Mouse (Mus musculus) forebrain, embryonic 16.5 days (tissue): ENCODE results near the gene Jarid2. TPM values are rescaled to one million over a fixed set of nuclear protein-coding genes. Genes with fewer than 3 reads are reported as not detected.

ENCODE experiments used
- ATAC-seq: fragments of 200-750 bp; cut with Nextera tagmentation; 2 replicates; pipeline ENCODE4 v1.8.0; 2017; ENCODE audit warnings: mild to moderate bottlenecking, moderate library complexity
- H3K27ac ChIP-seq: fragments of 300-500 bp; sonication (generic); 2 replicates; pipeline ENCODE4 v1.5.1; 2014; ENCODE audit warnings: low read length, control low read depth
- H3K27me3 ChIP-seq: fragments of 300-500 bp; sonication (generic); replicated peaks from 2 replicates; pipeline ENCODE4 v1.6.1; 2014; ENCODE audit warnings: low read length; ENCODE audit not compliant: control insufficient read depth, insufficient read depth
- H3K36me3 ChIP-seq: fragments of 300-500 bp; sonication (generic); 2 replicates; pipeline ENCODE4 v1.6.1; 2014; ENCODE audit not compliant: control insufficient read depth, insufficient read depth
- H3K4me1 ChIP-seq: fragments of 300-500 bp; sonication (generic); replicated peaks from 2 replicates; pipeline ENCODE4 v1.6.1; 2014; ENCODE audit warnings: low read length; ENCODE audit not compliant: control insufficient read depth, insufficient read depth
- H3K4me2 ChIP-seq: fragments of 300-500 bp; sonication (generic); 2 replicates; pipeline ENCODE4 v1.6.1; 2014; ENCODE audit warnings: mild to moderate bottlenecking, low read length, control low read depth
- H3K4me3 ChIP-seq: fragments of 300-500 bp; sonication (generic); replicated peaks from 2 replicates; pipeline ENCODE4 v1.5.1; 2014; ENCODE audit warnings: mild to moderate bottlenecking, low read length, control low read depth
- H3K9ac ChIP-seq: fragments of 300-500 bp; sonication (generic); replicated peaks from 2 replicates; pipeline ENCODE4 v1.6.1; 2014; ENCODE audit warnings: low read depth, low read length, control low read depth
- H3K9me3 ChIP-seq: fragments of 300-500 bp; sonication (generic); 2 replicates; pipeline ENCODE4 v1.6.1; 2016; ENCODE audit warnings: low read length; ENCODE audit not compliant: control insufficient read depth
- WGBS: fragments of 180-500 bp; shearing (Covaris S2); extraction: QIAGEN DNeasy Blood & Tissue Kit; methylation state at CpG from one replicate; pipeline ENCODE4 v1.1.7; 2014; 5-methylcytosine and 5-hydroxymethylcytosine counted together
- polyA plus RNA-seq: library from polyadenylated mRNA; unstranded; fragments of >200 nt; fragmentation: Nextera tagmentation; extraction: Ambion mirVana; gene quantifications from 2 replicates; pipeline ENCODE4 v1.2.1, GENCODE M21; 2015

Jarid2 gene
- polyA plus RNA-seq, 1 experiment from 2014 or later: 37.5 TPM

GRCm38 (mm10) chr13:44890612-44891011, 161.3 kb downstream of the Jarid2 start:
- no peaks in the 10 kb centered on the region for H3K27me3 ChIP-seq
- no peak overlapping the region for H3K9ac ChIP-seq
- no peak overlapping the region for H3K4me2 ChIP-seq
- peaks cover 15% of the 10 kb centered on the region for H3K4me1 ChIP-seq
- no peak overlapping the region for H3K27ac ChIP-seq
- no peaks in the 10 kb centered on the region for H3K9me3 ChIP-seq
- no peaks in the 10 kb centered on the region for H3K36me3 ChIP-seq
- 38% methylated on average over 2 of the region's 2 CpGs for WGBS
- no peak overlapping the region for H3K4me3 ChIP-seq
- ATAC-seq: no peak

- Histone ChIP-seq H3K4me2 (no peak overlapping the region), H3K36me3 (peaks cover 6% of the 10 kb centered on the region; the same call in 1 of the 2 replicates), H3K4me3 (no peak overlapping the region), H3K27ac (no peak overlapping the region), H3K4me1 (peaks cover 15% of the 10 kb centered on the region), H3K9ac (no peak overlapping the region), H3K27me3 (no peaks in the 10 kb centered on the region), H3K9me3 (no peaks in the 10 kb centered on the region)
- WGBS: 16% methylated on average over 5 of the region's 5 CpGs
- ATAC-seq: no peak
Observed at GRCm38 (mm10) chr13:44891813-44892730, 162.8 kb downstream of the Jarid2 start.

- H3K4me2 ChIP-seq: no peak overlapping the region
- no peak overlapping the region for H3K9ac ChIP-seq
- no peaks in the 10 kb centered on the region for H3K9me3 ChIP-seq
- no peak for ATAC-seq
- H3K4me1 ChIP-seq: peaks cover 10% of the 10 kb centered on the region; the same call in 1 of the 2 replicates
- H3K27ac ChIP-seq: no peak overlapping the region
- H3K4me3 ChIP-seq: no peak overlapping the region
- WGBS: 90% methylated on average over 12 of the region's 12 CpGs
- no peaks in the 10 kb centered on the region for H3K27me3 ChIP-seq
- peaks cover 14% of the 10 kb centered on the region for H3K36me3 ChIP-seq
Observed at GRCm38 (mm10) chr13:44896211-44896610, 166.9 kb downstream of the Jarid2 start.

GRCm38 (mm10) chr13:44902299-44902698, 173.0 kb downstream of the Jarid2 start:
- 95% methylated on average over 6 of the region's 6 CpGs for WGBS
- Histone ChIP-seq H3K9me3 (no peaks in the 10 kb centered on the region), H3K36me3 (peaks cover 15% of the 10 kb centered on the region), H3K4me3 (no peak overlapping the region), H3K9ac (no peak overlapping the region), H3K27me3 (no peaks in the 10 kb centered on the region), H3K4me1 (peaks cover 4% of the 10 kb centered on the region), H3K4me2 (no peak overlapping the region), H3K27ac (no peak overlapping the region)
- no peak for ATAC-seq

GRCm38 (mm10) chr13:44903416-44903815, 174.1 kb downstream of the Jarid2 start:
- Histone ChIP-seq H3K4me3 (no peak overlapping the region), H3K9ac (no peak overlapping the region), H3K9me3 (no peaks in the 10 kb centered on the region), H3K27me3 (no peaks in the 10 kb centered on the region), H3K4me1 (peaks cover 13% of the 10 kb centered on the region), H3K36me3 (peaks cover 9% of the 10 kb centered on the region), H3K4me2 (no peak overlapping the region), H3K27ac (no peak overlapping the region)
- no peak for ATAC-seq

GRCm38 (mm10) chr13:44904271-44904670, 175.0 kb downstream of the Jarid2 start:
- peaks cover 8% of the 10 kb centered on the region for H3K36me3 ChIP-seq
- no peak overlapping the region for H3K9ac ChIP-seq
- H3K4me2 ChIP-seq: no peak overlapping the region
- WGBS: 68% methylated on average over 1 of the region's 1 CpGs
- H3K4me3 ChIP-seq: no peak overlapping the region
- ATAC-seq: no peak
- H3K27me3 ChIP-seq: no peaks in the 10 kb centered on the region
- no peak overlapping the region for H3K27ac ChIP-seq
- H3K4me1 ChIP-seq: peaks cover 16% of the 10 kb centered on the region
- H3K9me3 ChIP-seq: no peaks in the 10 kb centered on the region

- no peak overlapping the region for H3K4me2 ChIP-seq
- no peak overlapping the region for H3K4me3 ChIP-seq
- ATAC-seq: no peak
- H3K4me1 ChIP-seq: peaks cover 16% of the 10 kb centered on the region
- no peak overlapping the region for H3K9ac ChIP-seq
- WGBS: 85% methylated on average over 11 of the region's 11 CpGs
- H3K27me3 ChIP-seq: no peaks in the 10 kb centered on the region
- no peaks in the 10 kb centered on the region for H3K9me3 ChIP-seq
- peaks cover 8% of the 10 kb centered on the region for H3K36me3 ChIP-seq
- H3K27ac ChIP-seq: no peak overlapping the region
Observed at GRCm38 (mm10) chr13:44906141-44906540, 176.9 kb downstream of the Jarid2 start.

GRCm38 (mm10) chr13:44907702-44908101, 178.4 kb downstream of the Jarid2 start:
- H3K36me3 ChIP-seq: peaks cover 4% of the 10 kb centered on the region; the same call in 1 of the 2 replicates
- no peak overlapping the region for H3K4me3 ChIP-seq
- no peak overlapping the region for H3K9ac ChIP-seq
- 10% methylated on average over 6 of the region's 6 CpGs for WGBS
- H3K4me2 ChIP-seq: no peak overlapping the region
- peak; percentile 97 for ATAC-seq
- H3K27me3 ChIP-seq: no peaks in the 10 kb centered on the region
- H3K4me1 ChIP-seq: peaks cover 22% of the 10 kb centered on the region
- H3K27ac ChIP-seq: peak overlapping the region; percentile 77
- no peaks in the 10 kb centered on the region for H3K9me3 ChIP-seq

- Histone ChIP-seq H3K36me3 (peaks cover 9% of the 10 kb centered on the region), H3K9ac (no peak overlapping the region), H3K27me3 (no peaks in the 10 kb centered on the region), H3K27ac (no peak overlapping the region), H3K4me3 (no peak overlapping the region), H3K4me2 (no peak overlapping the region), H3K4me1 (peaks cover 22% of the 10 kb centered on the region), H3K9me3 (no peaks in the 10 kb centered on the region)
- no peak for ATAC-seq
- 17% methylated on average over 1 of the region's 1 CpGs for WGBS
Observed at GRCm38 (mm10) chr13:44908790-44909189, 179.5 kb downstream of the Jarid2 start.
